Mouse (Mus musculus) intestine, postnatal 0 days (tissue): ENCODE measurements around the gene Dcaf6. TPM values are rescaled to one million over a fixed set of nuclear protein-coding genes. Genes with fewer than 3 reads are reported as not detected.
A peak's percentile ranks its signal among the peaks of the same experiment; 100 is the strongest.

Source experiments
- ATAC-seq: fragments of 200-750 bp; cut with Nextera tagmentation; 2 replicates; pipeline ENCODE4 v1.8.0; 2017; ENCODE audit warnings: mild to moderate bottlenecking, moderate TSS enrichment, moderate library complexity
- H3K27ac ChIP-seq: fragments of 300-500 bp; sonication (generic); 2 replicates; pipeline ENCODE4 v1.5.1; 2014; ENCODE audit warnings: mild to moderate bottlenecking, low read depth, low read length, moderate library complexity
- H3K27me3 ChIP-seq: fragments of 300-500 bp; sonication (generic); replicated peaks from 2 replicates; pipeline ENCODE4 v1.6.1; 2014; ENCODE audit warnings: low read length, mixed read lengths; ENCODE audit not compliant: control insufficient read depth, insufficient read depth
- H3K36me3 ChIP-seq: fragments of 300-500 bp; sonication (generic); 2 replicates; pipeline ENCODE4 v1.6.1; 2014; ENCODE audit warnings: mild to moderate bottlenecking, moderate library complexity; ENCODE audit not compliant: control insufficient read depth, insufficient read depth
- H3K4me1 ChIP-seq: fragments of 300-500 bp; sonication (generic); replicated peaks from 2 replicates; pipeline ENCODE4 v1.6.1; 2014; ENCODE audit warnings: antibody characterized with exemption, low read length, mixed read lengths; ENCODE audit not compliant: control insufficient read depth, insufficient read depth
- H3K4me2 ChIP-seq: fragments of 300-500 bp; sonication (generic); replicated peaks from 2 replicates; pipeline ENCODE4 v1.6.1; 2014; ENCODE audit warnings: low read depth, mild to moderate bottlenecking, moderate library complexity
- H3K4me3 ChIP-seq: fragments of 300-500 bp; sonication (generic); 2 replicates; pipeline ENCODE4 v1.5.1; 2014; ENCODE audit warnings: low read depth, low read length
- H3K9ac ChIP-seq: fragments of 300-500 bp; sonication (generic); 2 replicates; pipeline ENCODE4 v1.6.1; 2014; ENCODE audit warnings: mild to moderate bottlenecking, low read depth, low read length
- H3K9me3 ChIP-seq: fragments of 300-500 bp; sonication (generic); 2 replicates; pipeline ENCODE4 v1.6.1; 2016; ENCODE audit warnings: mixed run types; ENCODE audit not compliant: control insufficient read depth
- CTCF ChIP-seq: sonication (generic); IDR thresholded peaks from 2 replicates; pipeline ENCODE4 v1.5.1; 2016; ENCODE audit warnings: low read depth, mild to moderate bottlenecking, control low read depth, antibody characterized with exemption, moderate library complexity
- WGBS: fragments of 180-500 bp; shearing (Covaris S2); extraction: QIAGEN DNeasy Blood & Tissue Kit; methylation state at CpG from one replicate; pipeline ENCODE4 v1.1.7; 2014; 5-methylcytosine and 5-hydroxymethylcytosine counted together
- polyA plus RNA-seq: library from polyadenylated mRNA; unstranded; fragments of >200 nt; fragmentation: Nextera tagmentation; extraction: Ambion mirVana; gene quantifications from 2 replicates; pipeline ENCODE4 v1.2.1, GENCODE M21; 2015

Dcaf6 gene
- polyA plus RNA-seq, 1 experiment from 2014 or later = 8.2 TPM

DNA sequence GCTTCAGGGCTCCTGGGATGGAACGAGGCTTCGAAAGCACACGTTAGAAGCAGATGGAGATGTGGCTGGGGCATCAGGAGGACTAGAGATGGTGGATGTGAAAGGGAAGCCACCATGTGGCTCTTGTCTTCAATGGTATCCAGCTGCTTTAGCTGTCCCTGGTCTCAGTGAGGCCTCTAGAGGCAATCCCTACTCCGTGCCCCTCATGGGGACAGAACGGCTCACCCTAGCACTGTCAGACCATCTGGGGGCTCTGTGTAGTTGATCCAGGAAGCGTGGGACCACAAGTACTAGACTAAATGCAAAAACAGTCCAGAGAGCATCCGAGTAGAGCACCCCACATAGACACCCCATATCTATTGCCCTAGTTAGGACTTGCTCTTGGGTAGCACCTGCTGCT lies 138.4 kb downstream of the Dcaf6 start:
- H3K27ac ChIP-seq = no peak overlapping the region
- no peak for ATAC-seq
- H3K9me3 ChIP-seq = no peaks in the 10 kb centered on the region
- no peaks in the 10 kb centered on the region for H3K4me1 ChIP-seq
- H3K27me3 ChIP-seq = no peaks in the 10 kb centered on the region
- H3K4me2 ChIP-seq = no peak overlapping the region
- no peak overlapping the region for H3K9ac ChIP-seq
- 78% methylated on average over 7 of the region's 7 CpGs for WGBS
- no peak overlapping the region for H3K4me3 ChIP-seq
- no peaks in the 10 kb centered on the region; the same call in 1 of the 2 replicates for H3K36me3 ChIP-seq
- no peak for TF ChIP-seq CTCF

DNA sequence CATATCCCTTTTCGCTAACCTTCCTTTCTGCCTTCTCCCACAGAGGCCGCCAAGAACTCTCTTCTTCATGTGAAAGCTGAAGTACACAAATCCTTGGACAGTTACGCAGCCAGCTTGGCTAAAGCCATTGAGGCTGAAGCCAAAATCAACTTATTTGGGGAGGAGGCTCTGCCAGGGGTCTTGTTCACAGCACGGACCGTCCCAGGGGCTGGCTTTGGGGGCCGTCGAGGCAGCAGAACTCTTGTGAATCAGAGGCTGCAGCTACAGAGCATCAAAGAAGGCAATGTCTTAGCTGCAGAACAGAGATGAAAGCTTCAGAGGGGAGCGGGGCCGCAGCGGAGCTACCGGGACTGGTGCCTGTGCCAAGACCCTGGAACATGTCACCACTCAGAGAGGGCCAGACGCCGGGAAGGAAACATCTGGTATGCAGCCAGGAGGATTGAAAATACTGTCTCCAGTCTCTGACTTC lies 138.8 kb downstream of the Dcaf6 start:
- no peak for ATAC-seq
- Histone ChIP-seq H3K27ac (no peak overlapping the region), H3K4me2 (no peak overlapping the region), H3K9ac (no peak overlapping the region), H3K36me3 (no peaks in the 10 kb centered on the region; the same call in 1 of the 2 replicates), H3K27me3 (no peaks in the 10 kb centered on the region), H3K4me1 (no peaks in the 10 kb centered on the region), H3K4me3 (no peak overlapping the region), H3K9me3 (no peaks in the 10 kb centered on the region)
- no peak for TF ChIP-seq CTCF
- WGBS = 74% methylated on average over 13 of the region's 13 CpGs

GRCm38 (mm10) chr1:165320141-165320934 lies 139.9 kb downstream of the Dcaf6 start:
- Histone ChIP-seq H3K9me3 (no peaks in the 10 kb centered on the region), H3K36me3 (no peaks in the 10 kb centered on the region; the same call in 1 of the 2 replicates), H3K9ac (no peak overlapping the region), H3K27ac (no peak overlapping the region), H3K27me3 (no peaks in the 10 kb centered on the region), H3K4me3 (no peak overlapping the region), H3K4me1 (no peaks in the 10 kb centered on the region), H3K4me2 (no peak overlapping the region)
- TF ChIP-seq CTCF = peak; percentile 96
- ATAC-seq = peak; percentile 54; the same call in 1 of the 2 replicates
- 35% methylated on average over 10 of the region's 10 CpGs for WGBS

DNA sequence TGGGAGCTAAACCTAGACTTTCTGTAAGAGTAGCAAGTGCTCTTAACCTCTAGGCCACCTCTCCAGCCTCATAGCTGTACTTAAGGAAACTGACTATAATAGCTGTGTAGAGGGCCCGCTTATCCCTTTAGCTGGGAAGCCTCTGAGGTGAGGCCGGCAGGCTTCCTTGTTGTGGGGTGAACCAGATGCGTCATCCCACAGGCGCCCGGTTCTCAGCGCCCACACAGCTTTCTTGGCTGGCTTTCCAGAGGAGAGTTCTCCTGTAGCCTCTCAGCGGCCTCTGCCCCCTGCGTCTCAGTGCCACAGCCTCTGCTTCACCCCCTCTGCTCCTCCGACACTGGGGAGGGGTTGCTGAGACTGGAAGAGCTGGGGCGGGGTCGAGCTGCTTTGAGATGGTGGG lies 143.9 kb downstream of the Dcaf6 start:
- Histone ChIP-seq H3K27me3 (no peaks in the 10 kb centered on the region), H3K4me2 (no peak overlapping the region), H3K27ac (no peak overlapping the region), H3K9me3 (no peaks in the 10 kb centered on the region), H3K9ac (no peak overlapping the region), H3K4me3 (no peak overlapping the region), H3K4me1 (no peaks in the 10 kb centered on the region), H3K36me3 (no peaks in the 10 kb centered on the region; the same call in 1 of the 2 replicates)
- 62% methylated on average over 11 of the region's 11 CpGs for WGBS
- ATAC-seq = no peak
- TF ChIP-seq CTCF = no peak

GRCm38 (mm10) chr1:165308180-165308579 lies 152.1 kb downstream of the Dcaf6 start:
- Histone ChIP-seq H3K36me3 (peaks cover 8% of the 10 kb centered on the region; the same call in 1 of the 2 replicates), H3K4me2 (no peak overlapping the region), H3K9ac (no peak overlapping the region), H3K4me1 (no peaks in the 10 kb centered on the region), H3K9me3 (no peaks in the 10 kb centered on the region), H3K27ac (no peak overlapping the region), H3K4me3 (no peak overlapping the region), H3K27me3 (no peaks in the 10 kb centered on the region)
- TF ChIP-seq CTCF = no peak
- no peak for ATAC-seq
- 85% methylated on average over 11 of the region's 11 CpGs for WGBS

GRCm38 (mm10) chr1:165304341-165304740 lies 155.9 kb downstream of the Dcaf6 start:
- H3K9ac ChIP-seq = no peak overlapping the region
- no peak for TF ChIP-seq CTCF
- no peak overlapping the region for H3K4me3 ChIP-seq
- H3K27ac ChIP-seq = no peak overlapping the region
- 0 out of 2 replicates have a peak, but pooled peaks cover 2% of the 10 kb centered on the region for H3K36me3 ChIP-seq
- ATAC-seq = no peak
- WGBS = 83% methylated on average over 7 of the region's 7 CpGs
- no peaks in the 10 kb centered on the region for H3K4me1 ChIP-seq
- no peaks in the 10 kb centered on the region for H3K27me3 ChIP-seq
- no peaks in the 10 kb centered on the region for H3K9me3 ChIP-seq
- no peak overlapping the region for H3K4me2 ChIP-seq
